Mouse (Mus musculus): ENCODE measurements around the gene Fabp3. TPM values are rescaled to one million over a fixed set of nuclear protein-coding genes. Genes with fewer than 3 reads are reported as not detected.

Fabp3 gene
- total RNA-seq, 2 experiments from 2014 or later = 94.1 to 94.6 TPM

- DNase-seq = no peak
These were observed 19.0 kb downstream of the Fabp3 start for GRCm38 (mm10) chr4:130327366-130327765.

GRCm38 (mm10) chr4:130335867-130336266, 27.5 kb downstream of the Fabp3 start:
- DNase-seq = no peak

GRCm38 (mm10) chr4:130341691-130342090, 33.3 kb downstream of the Fabp3 start:
- peak in 1 of 2 experiments; percentile 38 for DNase-seq

GRCm38 (mm10) chr4:130349666-130350065, 41.3 kb downstream of the Fabp3 start:
- no peak for DNase-seq

GRCm38 (mm10) chr4:130350690-130351422, 42.5 kb downstream of the Fabp3 start:
- DNase-seq = no peak

GRCm38 (mm10) chr4:130352588-130352987, 44.2 kb downstream of the Fabp3 start:
- DNase-seq = no peak

- DNase-seq = no peak
These were observed 49.6 kb downstream of the Fabp3 start for GRCm38 (mm10) chr4:130357946-130358345.

GRCm38 (mm10) chr4:130359486-130360237, 51.3 kb downstream of the Fabp3 start, which contains the start of the genes Zcchc17 and Snrnp40:
TSS of gene Zcchc17 (minus strand) at chr4:130359943.
TSS of gene Snrnp40 (plus strand) at chr4:130360132.
- DNase-seq = peak; percentile 98

- no peak for DNase-seq
These were observed 51.8 kb downstream of the Fabp3 start for GRCm38 (mm10) chr4:130360238-130360590.

Other genes with a start within 250 kb of the Fabp3 start
- 10 to 100 TPM; 63.7 TPM for gene Pef1, start 206.0 kb upstream of the Fabp3 start, total RNA-seq (2021)
- gene Hcrtr1, start 169.2 kb upstream of the Fabp3 start, total RNA-seq (2021) = 1 to 10 TPM; 2.7 to 3.1 TPM
- 1 to 10 TPM; 6.2 to 9.9 TPM for gene Tinagl1, start 133.5 kb upstream of the Fabp3 start, total RNA-seq (2021)
- gene Gm853, start 86.2 kb upstream of the Fabp3 start, total RNA-seq (2021) = not detected
- 10 to 100 TPM; 12.0 to 13.2 TPM for gene Serinc2, start 29.4 kb upstream of the Fabp3 start, total RNA-seq (2021)
- 1 to 10 TPM in 1 of 2 experiments, not detected in 1; 1.1 TPM for gene Gm10570, start 79 bp downstream of the Fabp3 start, total RNA-seq (2021)
- gene Zcchc17, start 51.3 kb downstream of the Fabp3 start, total RNA-seq (2021) = 10 to 100 TPM; 62.2 to 64.1 TPM
- 10 to 100 TPM; 31.9 to 32.8 TPM for gene Snrnp40, start 51.5 kb downstream of the Fabp3 start, total RNA-seq (2021)